Mouse (Mus musculus) hindbrain, embryonic 14.5 days (tissue): ENCODE measurements around the gene Gm10964. TPM values are rescaled to one million over a fixed set of nuclear protein-coding genes. Genes with fewer than 3 reads are reported as not detected.

Source experiments
- ATAC-seq: fragments of 200-750 bp; cut with Nextera tagmentation; 2 replicates; pipeline ENCODE4 v1.8.0; 2017; ENCODE audit warnings: moderate number of reproducible peaks, mild to moderate bottlenecking, moderate TSS enrichment, moderate library complexity; ENCODE audit not compliant: low FRiP score
- DNase-seq: peaks from one replicate; pipeline ENCODE4 v3.0.0-alpha.2; 2015; ENCODE audit warnings: low spot score
- H3K27ac ChIP-seq: fragments of 300-500 bp; sonication (generic); 2 replicates; pipeline ENCODE4 v1.5.1; 2014; ENCODE audit warnings: mild to moderate bottlenecking, moderate library complexity
- H3K27me3 ChIP-seq: fragments of 300-500 bp; sonication (generic); 2 replicates; pipeline ENCODE4 v1.6.1; 2014; ENCODE audit warnings: mild to moderate bottlenecking, low read length, mixed read lengths; ENCODE audit not compliant: control insufficient read depth, insufficient read depth
- H3K36me3 ChIP-seq: fragments of 300-500 bp; sonication (generic); replicated peaks from 2 replicates; pipeline ENCODE4 v1.6.1; 2014; ENCODE audit not compliant: control insufficient read depth, insufficient read depth
- H3K4me1 ChIP-seq: fragments of 300-500 bp; sonication (generic); replicated peaks from 2 replicates; pipeline ENCODE4 v1.6.1; 2014; ENCODE audit warnings: antibody characterized with exemption, low read length, mixed read lengths; ENCODE audit not compliant: control insufficient read depth, insufficient read depth
- H3K4me2 ChIP-seq: fragments of 300-500 bp; sonication (generic); replicated peaks from 2 replicates; pipeline ENCODE4 v1.6.1; 2014; ENCODE audit warnings: mild to moderate bottlenecking, moderate library complexity
- H3K4me3 ChIP-seq: fragments of 300-500 bp; sonication (generic); replicated peaks from 2 replicates; pipeline ENCODE4 v1.5.1; 2014; ENCODE audit warnings: mild to moderate bottlenecking, low read length
- H3K9ac ChIP-seq: fragments of 300-500 bp; sonication (generic); 2 replicates; pipeline ENCODE4 v1.6.1; 2014
- H3K9me3 ChIP-seq: fragments of 300-500 bp; sonication (generic); 2 replicates; pipeline ENCODE4 v1.6.1; 2016; ENCODE audit warnings: low read length; ENCODE audit not compliant: control insufficient read depth
- WGBS: fragments of 180-500 bp; shearing (Covaris S2); extraction: QIAGEN DNeasy Blood & Tissue Kit; methylation state at CpG from one replicate; pipeline ENCODE4 v1.1.7; 2014; 5-methylcytosine and 5-hydroxymethylcytosine counted together
- polyA plus RNA-seq: library from polyadenylated mRNA; unstranded; fragments of >200 nt; fragmentation: Nextera tagmentation; extraction: Ambion mirVana; gene quantifications from 2 replicates; pipeline ENCODE4 v1.2.1, GENCODE M21; 2014

The Gm10964 gene
- polyA plus RNA-seq, 1 experiment from 2014 or later, result not detected

- H3K4me3 ChIP-seq, result no peak overlapping the region
- H3K27ac ChIP-seq, result no peak overlapping the region
- H3K36me3 ChIP-seq, result no peaks in the 10 kb centered on the region
- WGBS, result 15% methylated on average over 2 of the region's 2 CpGs
- no peaks in the 10 kb centered on the region for H3K9me3 ChIP-seq
- peaks cover 46% of the 10 kb centered on the region for H3K4me1 ChIP-seq
- ATAC-seq, result no peak
- H3K9ac ChIP-seq, result no peak overlapping the region
- H3K27me3 ChIP-seq, result no peaks in the 10 kb centered on the region
- DNase-seq, result no peak
- H3K4me2 ChIP-seq, result no peak overlapping the region
These were observed 6.0 kb upstream of the Gm10964 start for GRCm38 (mm10) chr3:103733176-103733575.

GRCm38 (mm10) chr3:103733799-103734695 is 5.1 kb upstream of the Gm10964 start:
- peak; percentile 67 for DNase-seq
- Histone ChIP-seq H3K9ac (peak overlapping the region; percentile 26), H3K4me1 (peaks cover 46% of the 10 kb centered on the region), H3K4me2 (peak overlapping the region; percentile 31), H3K9me3 (no peaks in the 10 kb centered on the region), H3K4me3 (no peak overlapping the region), H3K27me3 (no peaks in the 10 kb centered on the region), H3K27ac (peak overlapping the region; percentile 11), H3K36me3 (no peaks in the 10 kb centered on the region)
- ATAC-seq, result peak; percentile 75
- 4% methylated on average over 19 of the region's 19 CpGs for whole genome bisulfite sequencing

GRCm38 (mm10) chr3:103734696-103735519 is 4.3 kb upstream of the Gm10964 start:
- ATAC-seq (no peak), DNase-seq (no peak)
- Histone ChIP-seq H3K9ac (no peak overlapping the region), H3K36me3 (no peaks in the 10 kb centered on the region), H3K4me2 (peak overlapping the region; percentile 31; the same call in 1 of the 2 replicates), H3K4me1 (peaks cover 46% of the 10 kb centered on the region), H3K9me3 (no peaks in the 10 kb centered on the region), H3K27ac (peak overlapping the region; percentile 11), H3K27me3 (no peaks in the 10 kb centered on the region), H3K4me3 (no peak overlapping the region)
- 14% methylated on average over 11 of the region's 11 CpGs for WGBS

GRCm38 (mm10) chr3:103735776-103736600 is 3.2 kb upstream of the Gm10964 start:
- no peak for ATAC-seq
- Histone ChIP-seq H3K27ac (no peak overlapping the region), H3K27me3 (no peaks in the 10 kb centered on the region), H3K9me3 (no peaks in the 10 kb centered on the region), H3K4me1 (peaks cover 46% of the 10 kb centered on the region), H3K4me2 (no peak overlapping the region), H3K4me3 (no peak overlapping the region), H3K9ac (no peak overlapping the region), H3K36me3 (no peaks in the 10 kb centered on the region)
- DNase-seq, result no peak
- 60% methylated on average over 28 of the region's 28 CpGs for WGBS

GRCm38 (mm10) chr3:103737061-103737754 is 2.0 kb upstream of the Gm10964 start:
- H3K27me3 ChIP-seq, result no peaks in the 10 kb centered on the region
- H3K27ac ChIP-seq, result peak overlapping the region; percentile 79
- H3K4me3 ChIP-seq, result 0 out of 2 replicates have a peak overlapping the region, but pooled peaks have one; percentile 11
- WGBS, result 50% methylated on average over 16 of the region's 16 CpGs
- 0 out of 2 replicates have a peak, but pooled peaks have one; percentile 1 for ATAC-seq
- DNase-seq, result no peak
- no peaks in the 10 kb centered on the region for H3K9me3 ChIP-seq
- peaks cover 8% of the 10 kb centered on the region; the same call in 1 of the 2 replicates for H3K36me3 ChIP-seq
- peak overlapping the region; percentile 26; the same call in 1 of the 2 replicates for H3K9ac ChIP-seq
- peaks cover 46% of the 10 kb centered on the region for H3K4me1 ChIP-seq
- peak overlapping the region; percentile 49 for H3K4me2 ChIP-seq

- peak within 1 kb of the TSS; percentile 79 for H3K27ac ChIP-seq
- H3K9me3 ChIP-seq, result no peaks in the 10 kb centered on the region
- peak within 1 kb of the TSS; percentile 26; the same call in 1 of the 2 replicates for H3K9ac ChIP-seq
- H3K4me1 ChIP-seq, result peaks cover 43% of the 10 kb centered on the region
- DNase-seq (peak; percentile 91), ATAC-seq (peak; percentile 70)
- no peaks in the 10 kb centered on the region for H3K27me3 ChIP-seq
- peak within 1 kb of the TSS; percentile 49 for H3K4me2 ChIP-seq
- peak within 1 kb of the TSS; percentile 11; the same call in 1 of the 2 replicates for H3K4me3 ChIP-seq
- under 1% methylated on average over 18 of the region's 18 CpGs for WGBS
- H3K36me3 ChIP-seq, result peaks cover 13% of the 10 kb centered on the region
These were observed 1.2 kb upstream of the Gm10964 start, which contains the start of gene Olfml3 for GRCm38 (mm10) chr3:103737778-103738571. Gene Olfml3, minus strand, starts transcription at chr3:103738001.

- no peak overlapping the region for H3K4me3 ChIP-seq
- no peak overlapping the region for H3K27ac ChIP-seq
- H3K9me3 ChIP-seq, result no peaks in the 10 kb centered on the region
- 20% methylated on average over 5 of the region's 5 CpGs for WGBS
- peaks cover 37% of the 10 kb centered on the region for H3K36me3 ChIP-seq
- H3K4me2 ChIP-seq, result no peak overlapping the region
- ATAC-seq (no peak), DNase-seq (no peak)
- no peaks in the 10 kb centered on the region for H3K27me3 ChIP-seq
- no peak overlapping the region for H3K9ac ChIP-seq
- peaks cover 20% of the 10 kb centered on the region for H3K4me1 ChIP-seq
These were observed 1.2 kb downstream of the Gm10964 start for GRCm38 (mm10) chr3:103740342-103740741.

- Histone ChIP-seq H3K4me2 (no peak overlapping the region), H3K36me3 (peaks cover 65% of the 10 kb centered on the region), H3K9ac (no peak overlapping the region), H3K27ac (no peak overlapping the region), H3K4me1 (no peaks in the 10 kb centered on the region), H3K4me3 (no peak overlapping the region), H3K9me3 (no peaks in the 10 kb centered on the region), H3K27me3 (no peaks in the 10 kb centered on the region)
- ATAC-seq (no peak), DNase-seq (no peak)
- WGBS, result 90% methylated on average over 6 of the region's 6 CpGs
These were observed 4.0 kb downstream of the Gm10964 start for GRCm38 (mm10) chr3:103743208-103743607.
